Mouse (Mus musculus) embryonic facial prominence, embryonic 12.5 days (tissue): ENCODE measurements at regions not wholly inside any gene's neighbourhood (a gene's known extent, or its start where the extent isn't known, plus 50 kb on each side); places are given as distances from the start of the nearest gene placed in this dataset.

Experiments
- ATAC-seq: fragments of 200-750 bp; cut with Nextera tagmentation; 2 replicates; pipeline ENCODE4 v1.8.0; 2017; ENCODE audit not compliant: insufficient number of reproducible peaks, insufficient read depth, low FRiP score, low TSS enrichment
- H3K27ac ChIP-seq: fragments of 300-500 bp; sonication (generic); 2 replicates; pipeline ENCODE4 v1.5.1; 2016; ENCODE audit warnings: mild to moderate bottlenecking
- H3K27me3 ChIP-seq: fragments of 300-500 bp; sonication (generic); 2 replicates; pipeline ENCODE4 v1.6.1; 2016; ENCODE audit warnings: mild to moderate bottlenecking, moderate library complexity
- H3K36me3 ChIP-seq: fragments of 300-500 bp; sonication (generic); 2 replicates; pipeline ENCODE4 v1.6.1; 2016; ENCODE audit warnings: mild to moderate bottlenecking
- H3K4me1 ChIP-seq: fragments of 300-500 bp; sonication (generic); 2 replicates; pipeline ENCODE4 v1.6.1; 2016
- H3K4me2 ChIP-seq: fragments of 300-500 bp; sonication (generic); replicated peaks from 2 replicates; pipeline ENCODE4 v1.6.1; 2016; ENCODE audit warnings: mild to moderate bottlenecking, moderate library complexity
- H3K4me3 ChIP-seq: fragments of 300-500 bp; sonication (generic); 2 replicates; pipeline ENCODE4 v1.5.1; 2016; ENCODE audit warnings: mild to moderate bottlenecking
- H3K9ac ChIP-seq: fragments of 300-500 bp; sonication (generic); 2 replicates; pipeline ENCODE4 v1.6.1; 2016; ENCODE audit warnings: mild to moderate bottlenecking, moderate library complexity
- H3K9me3 ChIP-seq: fragments of 300-500 bp; sonication (generic); 2 replicates; pipeline ENCODE4 v1.6.1; 2016; ENCODE audit warnings: mild to moderate bottlenecking, moderate library complexity
- WGBS: fragments of 180-500 bp; shearing (Covaris S2); methylation state at CpG from one replicate; pipeline ENCODE4 v1.1.7; 2016; 5-methylcytosine and 5-hydroxymethylcytosine counted together

GRCm38 (mm10) chr1:19754346-19754745 lies 545.6 kb downstream of the Tfap2b start:
- H3K27ac ChIP-seq, result no peak overlapping the region
- H3K4me3 ChIP-seq, result no peak overlapping the region
- no peaks in the 10 kb centered on the region for H3K9me3 ChIP-seq
- no peaks in the 10 kb centered on the region for H3K4me1 ChIP-seq
- no peak overlapping the region for H3K9ac ChIP-seq
- ATAC-seq, result no peak
- H3K4me2 ChIP-seq, result no peak overlapping the region
- no peaks in the 10 kb centered on the region for H3K36me3 ChIP-seq
- WGBS, result 84% methylated on average over 2 of the region's 2 CpGs
- no peaks in the 10 kb centered on the region for H3K27me3 ChIP-seq

DNA sequence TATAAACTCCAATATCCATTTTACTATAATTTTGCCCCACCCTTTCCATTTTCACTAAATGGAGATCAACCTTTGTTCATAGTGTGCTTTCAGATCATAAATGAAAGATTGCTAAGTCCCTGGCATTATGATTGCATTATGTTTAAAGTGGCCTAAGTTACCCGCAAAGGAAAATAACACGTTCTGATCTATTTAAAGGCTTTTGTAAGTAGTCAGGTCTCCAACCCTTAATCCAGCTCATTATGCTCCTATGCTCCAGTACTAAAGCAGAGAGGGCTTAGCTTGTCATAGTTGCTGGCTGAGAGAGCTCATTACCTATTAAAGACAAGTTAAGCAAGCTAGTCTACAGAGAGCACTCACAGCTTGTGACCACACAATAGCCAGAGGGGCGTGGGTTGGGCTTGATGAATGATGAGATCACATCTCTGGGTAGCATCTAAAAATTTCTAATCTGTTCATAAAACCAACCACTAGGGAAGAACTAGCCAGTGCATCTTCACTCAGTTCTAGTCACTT lies 549.3 kb downstream of the Tfap2b start:
- no peaks in the 10 kb centered on the region for H3K4me1 ChIP-seq
- WGBS, result 74% methylated on average over 3 of the region's 3 CpGs
- H3K27ac ChIP-seq, result no peak overlapping the region
- no peaks in the 10 kb centered on the region for H3K27me3 ChIP-seq
- H3K4me2 ChIP-seq, result no peak overlapping the region
- H3K9ac ChIP-seq, result no peak overlapping the region
- H3K36me3 ChIP-seq, result no peaks in the 10 kb centered on the region
- H3K9me3 ChIP-seq, result no peaks in the 10 kb centered on the region
- no peak for ATAC-seq
- no peak overlapping the region for H3K4me3 ChIP-seq

DNA sequence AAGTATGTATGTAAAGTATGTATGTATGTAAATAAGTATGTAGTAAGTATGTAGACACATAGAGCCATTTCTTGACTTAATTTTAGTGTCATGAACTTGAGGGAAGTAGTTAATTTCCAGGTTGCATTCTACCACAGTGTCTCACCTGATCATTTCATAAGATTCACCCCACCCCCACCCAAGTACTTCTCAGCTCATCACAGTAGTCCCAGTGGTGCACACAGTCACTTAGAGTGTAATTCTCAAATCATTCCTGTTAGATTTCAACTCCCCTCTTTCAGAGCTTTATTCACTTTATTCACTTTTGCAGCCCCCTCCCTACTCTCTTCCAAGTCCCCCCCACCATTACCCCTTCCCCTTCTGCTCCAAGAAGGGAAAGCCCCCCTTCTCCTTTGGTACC lies 558.2 kb downstream of the Tfap2b start:
- no peak for ATAC-seq
- Histone ChIP-seq H3K36me3 (no peaks in the 10 kb centered on the region), H3K9ac (no peak overlapping the region), H3K27me3 (no peaks in the 10 kb centered on the region), H3K4me1 (peaks cover 9% of the 10 kb centered on the region; the same call in 1 of the 2 replicates), H3K4me2 (peak overlapping the region; percentile 18), H3K9me3 (no peaks in the 10 kb centered on the region), H3K4me3 (no peak overlapping the region), H3K27ac (no peak overlapping the region)

GRCm38 (mm10) chr1:19772266-19772665 lies 563.6 kb downstream of the Tfap2b start:
- H3K4me3 ChIP-seq, result no peak overlapping the region
- H3K9me3 ChIP-seq, result no peaks in the 10 kb centered on the region
- no peaks in the 10 kb centered on the region for H3K27me3 ChIP-seq
- no peak overlapping the region for H3K4me2 ChIP-seq
- no peak overlapping the region for H3K27ac ChIP-seq
- no peak for ATAC-seq
- H3K9ac ChIP-seq, result no peak overlapping the region
- no peaks in the 10 kb centered on the region for H3K36me3 ChIP-seq
- peaks cover 7% of the 10 kb centered on the region; the same call in 1 of the 2 replicates for H3K4me1 ChIP-seq

- Histone ChIP-seq H3K27ac (no peak overlapping the region), H3K4me1 (no peaks in the 10 kb centered on the region), H3K4me3 (no peak overlapping the region), H3K4me2 (no peak overlapping the region), H3K9me3 (no peaks in the 10 kb centered on the region), H3K9ac (no peak overlapping the region), H3K27me3 (no peaks in the 10 kb centered on the region), H3K36me3 (no peaks in the 10 kb centered on the region)
- 63% methylated on average over 1 of the region's 1 CpGs for WGBS
- no peak for ATAC-seq
Measured at GRCm38 (mm10) chr1:19774502-19774901, 565.8 kb downstream of the Tfap2b start.

GRCm38 (mm10) chr1:19777542-19777941 lies 568.8 kb downstream of the Tfap2b start:
- Histone ChIP-seq H3K4me1 (no peaks in the 10 kb centered on the region), H3K27me3 (no peaks in the 10 kb centered on the region), H3K27ac (no peak overlapping the region), H3K4me2 (no peak overlapping the region), H3K9ac (no peak overlapping the region), H3K36me3 (no peaks in the 10 kb centered on the region), H3K4me3 (no peak overlapping the region), H3K9me3 (no peaks in the 10 kb centered on the region)
- WGBS, result 76% methylated on average over 1 of the region's 1 CpGs
- ATAC-seq, result no peak

DNA sequence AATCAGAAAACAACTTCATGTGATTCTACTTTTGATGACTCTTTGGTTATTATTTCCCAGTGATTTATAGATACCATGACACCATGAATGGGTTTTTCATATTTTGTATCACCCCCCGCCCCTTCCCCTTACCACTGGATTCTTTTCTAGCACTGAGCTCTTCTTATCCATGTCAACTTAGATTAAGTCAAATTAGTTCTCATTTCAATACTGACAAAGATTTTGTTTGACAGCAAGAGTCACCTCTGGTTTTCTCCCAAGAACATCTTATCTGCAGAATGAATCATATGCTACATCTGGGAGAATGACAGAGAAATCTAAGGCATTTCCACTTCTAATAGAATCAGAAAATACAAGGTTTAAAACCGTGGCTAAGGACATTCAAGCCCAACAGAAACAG lies 578.3 kb downstream of the Tfap2b start:
- Histone ChIP-seq H3K27ac (no peak overlapping the region), H3K4me2 (no peak overlapping the region), H3K9ac (no peak overlapping the region), H3K27me3 (no peaks in the 10 kb centered on the region), H3K4me1 (no peaks in the 10 kb centered on the region), H3K9me3 (no peaks in the 10 kb centered on the region), H3K4me3 (no peak overlapping the region), H3K36me3 (no peaks in the 10 kb centered on the region)
- no peak for ATAC-seq
- 69% methylated on average over 2 of the region's 2 CpGs for WGBS

DNA sequence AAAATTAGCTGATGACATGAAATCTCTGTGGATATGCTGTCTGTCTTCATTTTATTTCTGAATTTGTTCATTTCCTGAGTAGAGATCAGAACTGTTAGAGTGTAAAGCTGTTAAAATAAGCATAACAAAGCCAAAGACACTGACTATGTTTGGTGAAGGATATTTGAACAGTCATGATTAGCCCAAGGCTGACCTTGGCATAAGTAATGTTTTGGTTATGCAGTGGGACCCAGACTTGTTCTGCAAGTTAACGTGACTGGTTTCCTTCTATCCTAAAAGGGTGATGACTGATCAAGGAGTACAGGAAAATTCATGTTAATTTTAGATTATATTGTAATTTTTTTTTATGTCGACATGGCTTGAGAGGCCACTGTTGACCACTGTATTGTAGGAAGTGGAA lies 585.4 kb downstream of the Tfap2b start:
- Histone ChIP-seq H3K36me3 (no peaks in the 10 kb centered on the region), H3K27me3 (no peaks in the 10 kb centered on the region), H3K4me1 (no peaks in the 10 kb centered on the region), H3K4me3 (no peak overlapping the region), H3K27ac (no peak overlapping the region), H3K9ac (no peak overlapping the region), H3K9me3 (no peaks in the 10 kb centered on the region), H3K4me2 (no peak overlapping the region)
- 62% methylated on average over 2 of the region's 2 CpGs for WGBS
- no peak for ATAC-seq

DNA sequence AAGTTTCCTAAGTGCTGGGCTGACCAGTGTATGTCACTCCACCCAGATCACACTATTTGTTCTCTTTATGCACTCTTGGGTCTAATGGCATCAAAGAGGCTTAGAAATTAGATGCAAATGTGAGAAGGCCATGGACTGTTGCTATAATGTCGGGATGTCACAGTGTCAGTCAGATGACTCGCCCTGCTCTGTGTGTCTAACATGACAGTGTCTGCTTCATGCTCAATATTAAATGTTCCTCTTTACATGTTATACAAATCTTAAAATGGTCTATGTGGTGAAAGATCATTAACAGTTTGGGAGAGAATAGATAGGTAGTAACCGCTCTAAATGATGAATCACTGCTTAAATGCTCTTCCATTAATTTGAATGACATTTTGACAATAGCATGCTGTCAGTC lies 617.2 kb downstream of the Tfap2b start:
- 79% methylated on average over 3 of the region's 3 CpGs for WGBS
- Histone ChIP-seq H3K4me2 (no peak overlapping the region), H3K27ac (no peak overlapping the region), H3K9ac (no peak overlapping the region), H3K9me3 (no peaks in the 10 kb centered on the region), H3K27me3 (no peaks in the 10 kb centered on the region), H3K36me3 (no peaks in the 10 kb centered on the region), H3K4me3 (no peak overlapping the region), H3K4me1 (no peaks in the 10 kb centered on the region)
- no peak for ATAC-seq

GRCm38 (mm10) chr1:19826455-19827366 lies 618.0 kb downstream of the Tfap2b start:
- Histone ChIP-seq H3K36me3 (no peaks in the 10 kb centered on the region), H3K4me2 (no peak overlapping the region), H3K9ac (no peak overlapping the region), H3K4me1 (no peaks in the 10 kb centered on the region), H3K27me3 (no peaks in the 10 kb centered on the region), H3K4me3 (no peak overlapping the region), H3K9me3 (no peaks in the 10 kb centered on the region), H3K27ac (no peak overlapping the region)
- no peak for ATAC-seq
- 75% methylated on average over 12 of the region's 12 CpGs for WGBS

GRCm38 (mm10) chr1:19849918-19850317 lies 641.2 kb downstream of the Tfap2b start:
- H3K9me3 ChIP-seq, result no peaks in the 10 kb centered on the region
- H3K4me2 ChIP-seq, result no peak overlapping the region
- no peaks in the 10 kb centered on the region for H3K36me3 ChIP-seq
- no peak overlapping the region for H3K27ac ChIP-seq
- H3K4me3 ChIP-seq, result no peak overlapping the region
- H3K4me1 ChIP-seq, result no peaks in the 10 kb centered on the region
- H3K9ac ChIP-seq, result no peak overlapping the region
- WGBS, result 84% methylated on average over 3 of the region's 3 CpGs
- ATAC-seq, result no peak
- H3K27me3 ChIP-seq, result no peaks in the 10 kb centered on the region

GRCm38 (mm10) chr1:19857250-19857649 lies 648.5 kb downstream of the Tfap2b start:
- Histone ChIP-seq H3K27ac (no peak overlapping the region), H3K9me3 (no peaks in the 10 kb centered on the region), H3K9ac (no peak overlapping the region), H3K36me3 (no peaks in the 10 kb centered on the region), H3K4me3 (no peak overlapping the region), H3K4me2 (no peak overlapping the region), H3K27me3 (no peaks in the 10 kb centered on the region), H3K4me1 (no peaks in the 10 kb centered on the region)
- no peak for ATAC-seq
